Mouse (Mus musculus): Measurements from ENCODE around the gene Nufip2. TPM values are rescaled to one million over a fixed set of nuclear protein-coding genes. Genes with fewer than 3 reads are reported as not detected.
A peak's percentile ranks its signal among the peaks of the same experiment; 100 is the strongest.
"Not testable (repeated sequence)": the region's sequence is repeated elsewhere in the genome, so short reads cannot be mapped to it uniquely, and the experiment has no call there.

Gene Nufip2
- total RNA-seq (2021) = 10 to 100 TPM; 70.6 to 76.5 TPM

DNA sequence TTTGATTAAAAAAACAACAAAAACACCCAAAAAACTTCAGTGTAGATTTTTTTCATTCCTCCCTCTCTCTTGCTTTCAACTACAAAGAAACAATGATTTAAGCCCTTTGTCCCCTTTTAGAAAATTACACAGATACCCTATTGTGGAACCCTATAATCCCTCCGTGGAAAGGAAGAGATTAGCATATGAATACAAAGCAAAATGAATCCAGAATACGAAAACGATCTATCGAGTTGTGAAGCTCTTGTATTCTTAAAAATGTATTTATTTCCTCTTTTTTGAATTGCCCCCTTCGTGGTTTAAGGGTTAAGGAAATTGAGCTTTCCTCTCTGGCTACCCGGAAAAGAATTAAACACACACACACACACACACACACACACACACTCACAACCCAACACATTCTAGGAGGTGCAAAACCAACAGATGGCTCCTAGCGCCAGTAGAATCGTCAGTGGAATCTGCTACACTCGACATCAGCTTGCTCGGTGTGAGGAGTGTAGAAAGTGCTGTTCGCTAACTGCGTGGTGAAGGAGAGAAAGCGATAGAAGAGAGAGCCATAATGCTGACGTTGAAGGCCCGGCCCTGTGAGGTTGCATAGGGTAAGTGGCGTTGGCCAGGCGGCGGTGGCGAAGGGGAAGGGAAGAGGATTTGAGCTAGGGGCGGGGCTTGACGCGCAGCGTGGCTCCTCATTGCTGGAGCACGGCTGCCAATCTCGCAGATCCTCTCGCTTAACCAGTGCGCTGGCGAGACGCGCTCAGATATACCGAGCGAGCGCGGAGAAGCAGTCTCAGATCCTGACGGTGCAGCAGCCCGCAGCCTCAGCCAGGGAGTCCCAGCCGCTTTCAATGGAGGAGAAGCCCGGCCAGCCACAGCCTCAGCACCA is at the start of gene Nufip2:
Nufip2 (plus strand) TSS at position 773 of the 883 bp plus-strand sequence.
- peak; percentile 96 to 98 for DNase-seq (ENCODE audit: extremely low spot score in 1 of 2, low spot score in 1 of 2)

DNA sequence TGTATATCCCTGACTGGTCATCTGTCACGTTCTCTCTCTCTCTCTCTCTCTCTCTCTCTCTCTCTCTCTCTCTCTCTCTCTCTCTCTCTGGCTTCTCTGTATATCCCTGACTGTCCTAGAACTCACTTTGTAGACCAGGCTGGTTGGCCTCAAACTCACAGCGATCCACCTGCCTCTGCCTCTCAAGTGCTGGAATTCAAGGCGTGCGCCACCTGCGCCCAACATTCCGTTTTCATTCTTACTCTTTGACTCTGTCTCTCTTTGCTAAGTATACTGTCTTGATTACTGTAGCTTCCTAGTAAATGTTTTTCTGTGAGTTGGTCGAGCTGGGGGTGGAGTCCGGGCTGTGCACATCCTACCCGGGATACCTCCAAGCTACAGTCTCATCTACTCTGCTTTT is 44.6 kb upstream of the Nufip2 start:
- no peak for DNase-seq (ENCODE audit: extremely low spot score in 1 of 2, low spot score in 1 of 2)

GRCm38 (mm10) chr11:77645481-77645880 is 40.5 kb upstream of the Nufip2 start:
- DNase-seq (ENCODE audit: extremely low spot score in 1 of 2, low spot score in 1 of 2) = no peak

DNA sequence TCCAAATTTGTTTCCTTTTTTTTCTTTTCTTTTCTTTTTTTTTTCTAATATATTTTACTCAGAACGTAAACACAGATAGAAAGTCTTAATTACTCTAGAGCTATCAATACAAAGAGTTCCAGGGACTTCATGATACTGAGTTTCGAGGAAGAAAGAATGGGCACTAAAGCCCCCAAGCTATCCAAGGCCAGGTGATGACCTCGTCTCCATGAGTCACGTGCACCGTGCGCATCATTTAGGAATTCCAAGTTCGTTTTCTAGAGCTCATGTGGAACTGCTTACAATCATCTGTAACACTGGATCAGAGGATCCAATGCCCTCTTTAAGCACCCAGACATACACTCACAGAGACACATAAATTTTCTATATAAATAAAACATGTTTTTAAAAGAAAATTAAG is 37.1 kb upstream of the Nufip2 start:
- no peak for DNase-seq (ENCODE audit: extremely low spot score in 1 of 2, low spot score in 1 of 2)

DNA sequence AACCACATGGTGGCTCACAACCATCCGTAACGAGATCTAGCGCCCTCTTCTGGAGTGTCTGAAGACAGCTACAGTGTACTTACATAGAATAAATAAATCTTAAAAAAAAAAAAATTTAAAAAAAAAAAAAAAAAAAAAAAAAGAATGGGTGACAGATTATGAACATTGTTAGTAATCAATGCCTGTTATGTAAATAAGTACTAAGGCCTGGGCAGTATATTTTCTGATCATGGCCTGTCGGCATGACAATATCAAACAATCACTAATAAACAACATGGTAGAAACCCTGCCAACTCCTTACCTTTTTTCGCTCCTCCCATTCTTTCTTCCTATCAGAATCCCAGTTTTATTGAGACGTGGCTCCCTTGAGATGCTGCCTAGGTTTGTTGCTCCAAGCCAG is 33.5 kb upstream of the Nufip2 start:
- no peak for DNase-seq (ENCODE audit: extremely low spot score in 1 of 2, low spot score in 1 of 2)

DNA sequence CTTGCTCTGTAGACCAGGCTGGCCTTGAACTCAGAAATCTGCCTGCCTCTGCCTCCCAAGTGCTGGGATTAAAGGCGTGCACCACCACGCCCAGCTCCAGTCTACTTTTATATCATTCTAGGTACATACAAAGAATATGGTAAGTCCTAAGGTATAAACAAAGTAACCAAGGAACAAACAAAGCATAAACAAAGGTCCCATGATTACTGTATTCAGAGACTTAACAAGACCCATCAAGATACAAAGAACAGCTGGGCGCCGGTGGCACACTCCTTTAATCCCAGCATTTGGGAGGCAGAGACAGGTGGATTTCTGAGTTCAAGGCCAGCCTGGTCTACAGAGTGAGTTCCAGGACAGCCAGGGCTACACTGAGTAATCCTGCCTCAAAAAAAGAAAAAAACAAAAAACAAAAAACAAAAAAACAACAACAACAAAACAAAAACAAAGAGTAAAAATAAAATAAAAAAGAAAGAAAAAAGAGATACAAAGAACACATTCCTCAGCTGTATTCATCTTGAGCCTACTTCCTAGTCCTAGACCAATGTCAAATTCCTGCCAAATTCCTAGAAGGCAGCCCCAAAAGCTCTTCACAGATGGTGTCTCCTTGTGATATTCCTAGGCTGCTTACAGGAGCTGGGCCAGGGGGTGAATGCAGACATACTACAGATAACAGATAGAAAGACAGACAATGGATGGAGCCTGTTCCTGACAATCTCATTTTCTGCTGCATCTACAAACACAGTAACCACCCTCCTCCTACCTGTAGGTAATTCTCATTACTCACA is 32.4 kb upstream of the Nufip2 start:
- not testable (repeated sequence) for DNase-seq (ENCODE audit: extremely low spot score in 1 of 2, low spot score in 1 of 2)

DNA sequence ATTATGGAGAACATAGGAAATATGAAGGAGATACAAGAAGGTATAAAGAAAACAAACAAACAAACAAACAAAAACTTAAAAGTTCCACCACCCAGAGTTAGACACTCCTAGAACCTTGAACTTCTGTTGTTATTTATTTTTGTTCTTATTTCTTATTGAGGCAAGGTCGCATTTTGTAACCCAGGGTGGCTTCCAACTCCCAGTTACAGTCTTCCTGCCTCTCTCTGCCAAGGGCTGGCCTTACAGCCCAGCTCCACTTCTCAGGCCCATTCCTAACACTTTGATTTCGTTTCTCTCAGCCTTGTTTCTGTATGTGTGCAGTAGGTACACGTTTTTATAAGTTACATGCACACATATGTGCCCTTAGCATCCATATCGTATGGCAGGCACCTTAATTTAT is 26.0 kb upstream of the Nufip2 start:
- DNase-seq (ENCODE audit: extremely low spot score in 1 of 2, low spot score in 1 of 2) = no peak

DNA sequence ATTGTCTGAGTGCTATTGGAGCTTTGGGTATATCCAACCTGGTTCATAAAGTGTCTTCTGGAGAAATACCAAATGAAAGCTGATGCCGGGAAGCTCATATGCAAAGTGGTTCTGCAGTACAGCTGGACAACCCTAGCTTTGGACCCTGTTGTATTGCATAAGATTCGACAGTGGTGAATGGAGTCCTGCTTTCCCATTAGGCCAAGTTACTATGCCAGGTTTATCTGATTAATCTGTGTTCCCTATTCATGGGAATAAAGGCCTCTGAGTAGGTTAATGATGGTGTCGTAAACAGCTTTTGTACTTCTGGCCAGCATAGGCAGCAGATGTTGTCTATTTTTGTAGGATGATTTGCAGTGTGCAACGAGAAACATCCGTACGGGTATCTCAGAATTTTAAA is 22.3 kb upstream of the Nufip2 start:
- DNase-seq (ENCODE audit: extremely low spot score in 1 of 2, low spot score in 1 of 2) = no peak

GRCm38 (mm10) chr11:77664046-77664445 is 21.9 kb upstream of the Nufip2 start:
- DNase-seq (ENCODE audit: extremely low spot score in 1 of 2, low spot score in 1 of 2) = no peak

DNA sequence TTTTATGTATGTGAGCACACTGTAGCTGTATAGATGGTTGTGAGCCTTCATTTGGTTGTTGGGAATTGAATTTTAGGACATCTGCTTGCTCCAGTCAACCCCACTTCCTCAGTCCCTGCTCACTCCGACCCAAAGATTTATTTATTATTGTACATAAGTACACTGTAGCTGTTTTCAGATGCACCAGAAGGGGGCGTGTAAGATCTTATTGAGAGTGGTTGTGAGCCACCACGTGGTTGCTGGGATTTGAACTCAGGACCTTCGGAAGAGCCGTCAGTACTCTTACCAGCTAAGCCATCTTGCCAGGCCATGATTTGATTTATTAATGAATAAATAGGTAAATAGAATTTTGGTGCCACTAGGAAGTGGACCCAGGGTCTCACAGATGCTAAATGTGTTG is 20.6 kb upstream of the Nufip2 start:
- not testable (repeated sequence) for DNase-seq (ENCODE audit: extremely low spot score in 1 of 2, low spot score in 1 of 2)

GRCm38 (mm10) chr11:77666766-77667165 is 19.2 kb upstream of the Nufip2 start:
- DNase-seq (ENCODE audit: extremely low spot score in 1 of 2, low spot score in 1 of 2) = not testable (repeated sequence)

GRCm38 (mm10) chr11:77672746-77673145 is 13.2 kb upstream of the Nufip2 start:
- DNase-seq (ENCODE audit: extremely low spot score in 1 of 2, low spot score in 1 of 2) = no peak

GRCm38 (mm10) chr11:77673428-77673991 is 12.4 kb upstream of the Nufip2 start:
- DNase-seq (ENCODE audit: extremely low spot score in 1 of 2, low spot score in 1 of 2) = no peak

GRCm38 (mm10) chr11:77680018-77680417 is 5.9 kb upstream of the Nufip2 start:
- DNase-seq (ENCODE audit: extremely low spot score in 1 of 2, low spot score in 1 of 2) = no peak

DNA sequence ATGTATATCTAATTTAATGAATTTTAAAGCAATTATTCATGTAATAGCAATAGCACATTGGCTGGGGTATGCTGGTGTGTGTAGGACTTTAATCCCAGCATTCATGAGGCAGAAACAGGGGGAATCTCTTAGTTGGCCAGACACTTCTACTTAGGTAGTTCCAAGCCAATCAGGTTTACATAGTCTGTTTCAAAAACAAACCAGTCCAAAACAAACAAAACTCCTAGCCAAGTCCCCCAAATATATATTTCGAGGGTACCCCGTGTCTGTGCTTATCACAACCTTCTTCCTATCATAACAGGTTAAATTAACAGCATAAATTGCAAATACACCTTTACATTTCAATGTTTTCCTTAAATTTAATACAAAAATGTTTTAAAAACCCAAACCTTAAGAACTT is 1.1 kb upstream of the Nufip2 start:
- no peak for DNase-seq (ENCODE audit: extremely low spot score in 1 of 2, low spot score in 1 of 2)

DNA sequence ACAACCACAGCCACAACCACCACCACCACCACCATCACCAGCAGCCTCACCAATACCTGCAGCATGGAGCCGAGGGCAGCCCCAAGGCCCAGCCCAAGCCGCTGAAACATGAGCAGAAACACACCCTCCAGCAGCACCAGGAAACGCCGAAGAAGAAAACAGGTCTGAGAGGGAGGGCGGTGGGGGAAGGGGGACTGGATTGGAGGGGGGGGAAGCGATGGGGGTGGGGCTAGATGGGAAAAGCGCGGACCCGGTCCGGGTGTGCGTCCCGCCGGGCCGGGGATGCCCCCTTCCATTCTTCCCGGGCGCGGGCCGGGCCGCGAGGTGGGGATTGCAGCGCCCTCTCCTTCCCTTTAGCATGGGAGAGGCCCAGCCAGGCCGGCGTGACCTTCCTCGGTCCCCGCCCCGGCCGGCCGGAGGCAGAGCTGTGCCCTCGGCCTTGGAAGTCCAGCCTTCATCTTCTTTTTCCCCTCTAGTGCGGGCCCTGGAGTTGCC is 438 bp downstream of the Nufip2 start:
- DNase-seq (ENCODE audit: extremely low spot score in 1 of 2, low spot score in 1 of 2) = peak; percentile 17 to 26

DNA sequence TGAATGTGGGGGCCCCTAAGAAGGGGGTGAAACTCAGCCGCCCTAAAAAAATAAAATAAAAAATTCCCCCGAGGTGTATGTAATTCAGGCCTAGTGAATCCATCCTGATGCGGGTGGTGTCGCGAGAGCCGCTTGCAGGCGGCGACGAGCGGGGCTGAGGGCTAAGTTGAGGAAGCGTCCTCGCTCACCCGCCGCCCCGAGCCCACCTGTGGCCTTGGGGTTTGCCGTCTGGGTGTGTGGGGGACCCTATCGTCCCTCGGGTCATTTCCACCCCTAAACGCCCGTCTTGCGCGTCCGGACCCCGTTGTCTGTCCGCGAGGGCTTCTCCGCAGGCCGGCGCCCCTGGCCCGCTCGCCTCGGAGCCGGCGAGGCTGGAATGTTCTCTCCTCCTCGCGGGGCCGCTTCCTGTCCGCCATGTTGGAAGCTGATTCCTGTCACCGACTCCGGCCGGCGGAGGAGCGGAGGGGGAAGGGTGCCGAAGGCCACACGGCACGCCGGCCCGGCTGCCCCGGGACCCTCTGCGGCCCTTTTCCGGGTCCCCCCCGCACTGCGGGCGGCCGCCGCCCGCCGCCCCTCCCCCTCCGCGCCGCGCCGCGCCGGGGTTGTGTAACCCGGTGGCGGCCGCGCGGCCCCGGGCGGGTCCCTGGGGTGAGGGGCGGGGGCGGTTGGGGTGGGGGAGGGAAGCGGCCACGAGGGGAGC is 1.0 kb downstream of the Nufip2 start:
- DNase-seq (ENCODE audit: extremely low spot score in 1 of 2, low spot score in 1 of 2) = peak; percentile 40 to 56

- DNase-seq (ENCODE audit: extremely low spot score in 1 of 2, low spot score in 1 of 2) = peak; percentile 14 to 41
These were observed 1.7 kb downstream of the Nufip2 start for GRCm38 (mm10) chr11:77687541-77688131.

- no peak for DNase-seq (ENCODE audit: extremely low spot score in 1 of 2, low spot score in 1 of 2)
These were observed 7.1 kb downstream of the Nufip2 start for GRCm38 (mm10) chr11:77693026-77693425.

- DNase-seq (ENCODE audit: extremely low spot score in 1 of 2, low spot score in 1 of 2) = no peak
These were observed 11.3 kb downstream of the Nufip2 start for GRCm38 (mm10) chr11:77697232-77697631.

All from layer of hippocampus, postnatal 25 days (tissue).